8 mouse cellular contexts compared by ENCODE assay signal in the genomic region with DNA sequence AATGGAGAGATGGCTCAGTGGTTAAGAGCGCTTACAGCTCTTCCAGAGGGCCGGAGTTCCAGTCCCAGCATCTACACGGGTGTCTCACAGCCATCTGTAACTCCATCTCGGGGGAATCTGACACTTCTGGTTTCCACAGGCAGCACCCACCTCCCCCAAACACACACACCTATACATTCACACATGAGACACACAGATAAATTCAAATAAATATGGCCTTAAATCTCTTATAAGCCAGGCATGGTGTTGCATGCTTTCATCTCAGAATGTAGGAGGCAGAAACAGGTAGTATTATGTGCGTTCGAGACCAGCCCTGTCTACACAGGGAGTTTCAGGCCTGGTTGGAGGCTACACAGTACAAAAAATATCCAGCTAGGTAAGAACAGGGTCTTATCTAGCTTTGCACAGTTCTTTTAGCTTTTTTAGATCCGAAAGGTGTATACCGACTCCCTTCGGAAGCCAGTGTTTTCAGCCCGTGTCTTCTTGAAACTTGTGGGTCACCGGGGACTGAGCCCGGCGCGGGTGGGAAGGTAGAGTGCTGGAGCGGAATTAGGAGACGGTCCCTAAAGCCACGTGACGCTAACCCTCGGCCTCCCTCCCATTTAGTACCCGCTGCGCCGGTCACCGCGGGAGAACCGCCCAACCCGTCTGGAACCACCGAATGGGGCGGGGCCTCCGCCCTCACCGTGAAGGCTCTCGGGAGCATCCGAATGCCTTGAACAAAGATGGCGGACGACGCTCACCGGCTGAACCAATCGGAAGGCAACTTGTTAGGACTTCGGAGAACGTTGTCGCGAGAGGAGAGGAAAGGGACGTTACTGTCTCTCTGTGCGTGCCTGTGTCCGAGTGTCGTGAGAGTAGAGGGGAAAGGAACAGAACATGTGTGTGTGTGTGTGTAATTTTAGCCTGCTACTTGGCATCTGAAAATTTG. TPM values are rescaled to one million over a fixed set of nuclear protein-coding genes. Genes with fewer than 3 reads are reported as not detected.
A peak's percentile ranks its signal among the peaks of the same experiment; 100 is the strongest.
DNase-seq lines count a peak whose midpoint lies in the region; ATAC-seq lines count a peak whose summit lies in the region.

No protein-coding gene starts in this region.

- H3K9me3 ChIP-seq in lung, embryonic 16.5 days (ENCODE audit: control insufficient read depth, low read length): no peaks in the 10 kb centered on the region

- WGBS in lung, embryonic 16.5 days: 2% methylated on average over 45 of the region's 45 CpGs

- ATAC-seq in hematopoietic stem cell, adult 5-6 weeks (replicated peaks in 1 of 2; ENCODE audit: insufficient read depth in 1 of 2, low FRiP score in 2 of 2, low TSS enrichment in 1 of 2, low read depth in 1 of 2, poor library complexity in 2 of 2, severe bottlenecking in 2 of 2): peak; percentile 82 to 96
- peak; percentile 96 for ATAC-seq in lung, embryonic 16.5 days (ENCODE audit: low read depth)

- peaks cover 8% of the 10 kb centered on the region for H3K36me3 ChIP-seq in lung, embryonic 16.5 days (ENCODE audit: control insufficient read depth, insufficient read depth, low read length)

- H3K9ac ChIP-seq in lung, embryonic 16.5 days (ENCODE audit: low read length): peak overlapping the region; percentile 83

- peak overlapping the region; percentile 93 for H3K27ac ChIP-seq in lung, embryonic 16.5 days (ENCODE audit: low read length)

- H3K4me1 ChIP-seq in lung, embryonic 16.5 days (replicated peaks; ENCODE audit: control insufficient read depth, insufficient read depth, low read length): peaks cover 19% of the 10 kb centered on the region

- H3K4me3 ChIP-seq in lung, embryonic 16.5 days (ENCODE audit: low read length): peak overlapping the region; percentile 62

- H3K27me3 ChIP-seq in lung, embryonic 16.5 days (ENCODE audit: control insufficient read depth, insufficient read depth, low read depth, low read length): no peaks in the 10 kb centered on the region

- H3K4me2 ChIP-seq in lung, embryonic 16.5 days (ENCODE audit: low read depth, low read length): peak overlapping the region; percentile 92

- DNase-seq in MEL-GATA-1-ER (ENCODE audit: extremely low read depth, low read depth): peak; percentile 98
- DNase-seq in cerebellum, adult 8-10 months: peak; percentile 98
- DNase-seq in forelimb bud, embryonic 11.5 days (ENCODE audit: low read depth, low spot score): peak; percentile 98
- peak; percentile 95 for DNase-seq in layer of hippocampus, adult 9-10 months (ENCODE audit: low spot score)
- DNase-seq in ovary, postnatal 10 days (ENCODE audit: low spot score): peak; percentile 81
- DNase-seq in thymus, postnatal 10 days (ENCODE audit: low spot score in 2 of 2): peak; percentile 90 to 92

RNA-seq across cellular contexts. Expression of a gene that starts 1.1 kb away (rescaled TPM):
- 5.5 and 15.3 TPM in 2 replicates for total RNA-seq in hematopoietic stem cell, adult 5-6 weeks (2017)
- polyA plus RNA-seq in lung, embryonic 16.5 days (2015; fragmentation: Nextera tagmentation; extraction: Ambion mirVana): 9.5 and 9.6 TPM in 2 replicates

RNA-seq across cellular contexts. Expression of a gene that starts 26.9 kb away (rescaled TPM):
- 3.1 and 5.9 TPM in 2 replicates for total RNA-seq in hematopoietic stem cell, adult 5-6 weeks (2017)
- 2.9 and 3.3 TPM in 2 replicates for polyA plus RNA-seq in lung, embryonic 16.5 days (2015; fragmentation: Nextera tagmentation; extraction: Ambion mirVana)

RNA-seq across cellular contexts. Expression of a gene that starts 31.7 kb away (rescaled TPM):
- not detected in 2 replicates for total RNA-seq in hematopoietic stem cell, adult 5-6 weeks (2017)
- 41.5 and 63.9 TPM in 2 replicates for polyA plus RNA-seq in lung, embryonic 16.5 days (2015; fragmentation: Nextera tagmentation; extraction: Ambion mirVana)

RNA-seq across cellular contexts. Expression of a gene that starts 38.7 kb away (rescaled TPM):
- 13.8 and 28.8 TPM in 2 replicates for total RNA-seq in hematopoietic stem cell, adult 5-6 weeks (2017)
- polyA plus RNA-seq in lung, embryonic 16.5 days (2015; fragmentation: Nextera tagmentation; extraction: Ambion mirVana): 33.6 and 35.7 TPM in 2 replicates

Comparison
In these comparisons a context has a peak if more than half of its experiments do, and no peak if none do; other contexts are left out.
1. Peak in every context shown above with its lines: DNase-seq, ATAC-seq, H3K4me3 ChIP-seq and H3K27ac ChIP-seq.